Mouse (Mus musculus) layer of hippocampus, adult 18-20 months (tissue): ENCODE measurements at regions not wholly inside any gene's neighbourhood (a gene's known extent, or its start where the extent isn't known, plus 50 kb on each side); places are given as distances from the start of the nearest gene placed in this dataset.
"Not testable (repeated sequence)": the region's sequence is repeated elsewhere in the genome, so short reads cannot be mapped to it uniquely, and the experiment has no call there.

Experiments used
- DNase-seq, 2 experiments: peaks; one replicate each; pipeline ENCODE4 v3.0.0; 2022; ENCODE audit warnings: low spot score in 2 of 2

DNA sequence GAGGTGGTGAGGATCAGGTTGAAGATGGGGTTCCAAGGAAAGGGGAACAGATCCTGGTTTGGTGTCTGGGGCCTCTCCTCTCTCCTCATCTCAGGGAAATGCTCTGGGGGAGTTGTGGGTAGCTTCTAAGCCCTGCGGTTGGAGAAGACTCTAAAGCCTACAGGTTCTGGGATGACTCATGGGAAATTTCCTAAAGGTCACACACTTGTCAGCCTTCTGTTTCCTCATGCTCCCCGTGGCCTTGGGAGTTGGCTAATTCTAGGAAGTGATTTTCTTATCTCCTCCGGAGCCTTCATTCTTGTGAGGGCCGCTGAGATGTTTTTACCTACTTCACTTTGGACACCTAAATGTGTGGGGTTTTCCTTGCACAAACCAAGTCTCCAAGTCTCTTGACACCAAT is 279.2 kb downstream of the 4933412E24Rik start:
- no peak for DNase-seq

DNA sequence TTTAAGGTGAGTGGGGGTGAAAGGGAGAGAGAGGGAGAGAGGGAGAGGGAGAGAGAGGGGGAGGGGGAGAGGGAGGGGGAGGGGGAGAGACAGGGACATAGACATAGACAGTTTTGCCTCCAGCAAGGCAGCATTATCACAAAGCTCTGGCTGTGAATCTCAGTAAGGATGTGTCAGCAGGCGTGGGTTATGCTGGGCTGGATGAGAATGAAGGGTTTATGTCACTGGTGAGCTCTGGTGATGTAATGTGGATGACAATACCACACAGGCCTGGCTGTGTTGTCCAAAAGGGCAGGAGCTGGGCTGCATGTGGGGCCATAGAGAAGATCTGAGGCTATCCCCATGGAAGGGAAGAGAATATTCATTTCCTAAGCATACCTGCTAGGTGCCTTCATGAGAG is 282.0 kb downstream of the 4933412E24Rik start:
- DNase-seq: no peak

- DNase-seq: peak in 1 of 2 experiments; percentile 18
Measured at GRCm38 (mm10) chr15:59733932-59734331, 282.5 kb downstream of the 4933412E24Rik start.

- DNase-seq: no peak
Measured at GRCm38 (mm10) chr15:59733031-59733810, 283.2 kb downstream of the 4933412E24Rik start.

- no peak for DNase-seq
Measured at GRCm38 (mm10) chr15:59731129-59731528, 285.3 kb downstream of the 4933412E24Rik start.

- peak in 1 of 2 experiments; percentile 16 for DNase-seq
Measured at GRCm38 (mm10) chr15:59728817-59729560, 287.4 kb downstream of the 4933412E24Rik start.

GRCm38 (mm10) chr15:59728131-59728601 is 288.2 kb downstream of the 4933412E24Rik start:
- no peak for DNase-seq

DNA sequence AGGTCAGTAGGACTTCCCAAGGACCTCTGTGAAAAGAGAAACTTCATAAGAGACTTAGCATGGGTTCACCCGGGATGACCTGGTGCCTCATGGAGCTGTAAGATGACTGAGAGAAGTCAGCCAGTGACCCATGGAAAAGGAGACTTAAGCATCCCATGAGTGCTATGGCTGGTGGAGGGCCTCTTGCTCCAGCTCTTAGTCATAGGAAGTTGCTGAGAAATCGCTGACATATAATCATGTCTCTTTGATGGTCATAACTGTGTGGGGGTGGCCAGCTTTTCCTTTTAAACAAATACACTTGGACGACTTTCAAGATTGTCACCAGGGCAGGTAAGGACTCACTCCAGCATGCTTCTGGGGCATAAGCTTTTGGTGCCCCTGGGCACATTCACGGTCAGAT is 290.5 kb downstream of the 4933412E24Rik start:
- no peak for DNase-seq

GRCm38 (mm10) chr15:59722661-59723413 is 293.6 kb downstream of the 4933412E24Rik start:
- no peak for DNase-seq

GRCm38 (mm10) chr15:59721420-59721819 is 295.0 kb downstream of the 4933412E24Rik start:
- DNase-seq: no peak

GRCm38 (mm10) chr15:59721018-59721417 is 295.4 kb downstream of the 4933412E24Rik start:
- DNase-seq: no peak

DNA sequence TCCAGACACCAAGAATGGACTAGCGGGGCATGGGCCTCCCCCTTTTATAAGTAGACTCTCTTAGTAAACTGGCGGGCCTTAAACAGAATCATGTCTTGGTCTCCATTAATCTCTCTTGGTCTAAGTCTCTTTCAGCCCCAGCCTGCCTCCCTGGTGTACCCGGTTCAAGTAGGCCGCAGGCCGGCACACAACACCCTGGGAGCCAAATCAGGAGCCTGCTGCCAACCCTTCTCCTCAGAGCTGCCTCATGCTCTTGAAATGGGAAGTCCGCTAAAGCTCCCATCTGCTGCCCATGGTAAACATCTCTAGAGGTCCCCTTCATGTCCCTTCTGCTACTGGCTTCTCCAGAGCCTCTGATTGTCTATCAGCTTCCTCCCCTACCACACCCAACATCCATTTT is 296.3 kb downstream of the 4933412E24Rik start:
- no peak for DNase-seq

- not testable (repeated sequence) for DNase-seq
Measured at GRCm38 (mm10) chr15:59719383-59720128, 296.9 kb downstream of the 4933412E24Rik start.

DNA sequence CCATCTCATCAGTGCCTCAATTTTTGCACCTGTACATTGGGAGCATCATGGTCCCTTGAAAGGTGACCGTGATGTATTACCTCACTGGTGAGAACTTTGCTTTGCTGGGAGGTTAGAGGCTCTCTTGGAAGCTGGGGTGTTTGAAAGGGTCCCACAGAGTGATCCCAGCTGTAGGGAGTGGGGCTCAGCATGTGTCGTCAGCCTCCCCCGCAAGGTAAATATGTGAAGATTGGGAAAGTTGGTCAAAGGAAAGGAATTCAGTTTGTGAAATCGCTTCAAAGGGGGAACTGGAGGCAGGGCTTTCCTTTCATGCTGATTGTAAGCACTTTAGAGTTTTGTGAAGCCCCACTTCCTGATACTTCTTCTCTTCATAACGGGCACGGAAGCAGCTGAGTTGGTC is 299.5 kb downstream of the 4933412E24Rik start:
- no peak for DNase-seq

- DNase-seq: no peak
Measured at GRCm38 (mm10) chr15:59715951-59716350, 300.5 kb downstream of the 4933412E24Rik start.

DNA sequence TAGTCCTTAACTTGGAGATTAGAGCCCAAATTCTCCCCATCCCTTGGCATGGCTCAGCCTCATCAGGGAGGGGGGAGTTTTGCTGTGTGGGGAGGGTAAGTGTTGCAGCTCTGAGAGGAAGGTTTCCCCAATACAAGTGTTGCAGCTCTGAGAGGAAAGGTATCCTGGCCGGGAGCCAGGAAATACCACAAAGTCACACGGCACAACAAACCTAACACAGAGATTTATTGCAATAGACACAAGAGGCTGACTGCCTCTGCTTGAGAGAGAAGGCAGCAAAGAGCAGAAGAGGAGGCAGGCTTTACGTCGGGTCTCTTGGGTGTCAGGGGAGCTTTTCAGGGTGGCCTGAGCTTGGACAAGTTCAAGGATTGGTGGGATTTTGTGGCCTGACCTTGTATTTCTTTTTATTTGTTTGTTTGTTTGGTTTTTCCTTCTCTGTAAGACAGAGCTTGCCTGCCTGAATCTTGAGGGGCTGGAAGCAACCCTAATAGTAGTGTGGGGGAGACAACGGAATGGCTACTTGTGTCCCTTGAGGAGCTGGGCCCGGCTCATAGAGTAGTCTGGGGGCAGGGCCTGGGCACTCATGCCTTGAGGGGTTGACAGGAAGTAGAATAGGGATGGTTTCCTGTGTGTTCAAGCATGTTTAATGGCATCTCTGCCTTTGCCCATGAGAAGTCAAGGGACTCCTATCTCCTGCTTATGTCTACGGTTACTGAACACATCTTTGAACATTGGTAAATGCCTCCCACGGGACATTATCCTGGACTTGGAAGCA is 302.3 kb downstream of the 4933412E24Rik start:
- DNase-seq: no peak

GRCm38 (mm10) chr15:59712077-59712752 is 304.2 kb downstream of the 4933412E24Rik start:
- DNase-seq: no peak

DNA sequence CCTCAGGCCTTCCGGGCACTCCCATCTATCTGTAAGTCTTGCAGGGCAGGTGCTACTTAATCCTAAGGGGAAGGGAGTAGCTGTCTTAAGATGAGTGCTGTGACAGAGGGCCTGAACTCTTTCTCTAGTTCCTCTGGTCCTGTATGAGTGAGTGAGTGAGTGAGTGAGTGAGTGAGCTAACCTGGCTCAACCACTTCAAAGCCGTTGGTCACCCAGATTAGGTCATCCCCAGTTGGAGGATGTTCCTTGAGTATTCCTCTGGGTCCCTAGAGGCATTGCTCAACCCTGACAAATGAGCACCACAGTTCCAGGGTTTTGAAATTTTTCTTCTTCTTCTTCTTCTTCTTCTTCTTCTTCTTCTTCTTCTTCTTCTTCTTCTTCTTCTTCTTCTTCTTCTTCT is 306.5 kb downstream of the 4933412E24Rik start:
- no peak for DNase-seq

- no peak for DNase-seq
Measured at GRCm38 (mm10) chr15:59708402-59708801, 308.0 kb downstream of the 4933412E24Rik start.

DNA sequence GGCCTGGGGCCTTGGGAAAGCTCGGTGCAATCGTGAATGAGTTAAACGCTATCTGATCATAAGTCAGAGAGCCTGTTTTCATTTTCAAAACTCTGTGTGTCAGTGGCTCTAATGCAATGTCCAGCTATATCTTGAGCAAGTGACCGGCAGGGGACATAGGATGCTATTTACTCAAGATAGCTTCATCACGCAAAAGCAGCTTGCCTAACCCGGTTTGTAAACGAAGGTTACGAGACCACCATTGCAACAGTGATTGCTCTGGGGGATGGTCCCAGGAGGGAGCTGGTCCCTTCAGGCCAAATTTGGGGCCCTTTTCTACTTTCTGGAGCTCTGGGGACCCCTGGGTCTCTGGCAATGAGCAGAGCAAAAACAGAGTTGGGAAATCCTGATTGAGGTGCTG is 309.3 kb downstream of the 4933412E24Rik start:
- no peak for DNase-seq
